Mouse (Mus musculus) embryonic fibroblast, embryonic 13.5 days (primary cell): ENCODE results near the gene 1700016C15Rik. TPM values are rescaled to one million over a fixed set of nuclear protein-coding genes. Genes with fewer than 3 reads are reported as not detected.

Source experiments
- H3K27ac ChIP-seq: 2 replicates; pipeline ENCODE4 v1.5.1; 2012; ENCODE audit warnings: low read length, control low read depth, inconsistent platforms; ENCODE audit not compliant: insufficient read depth
- H3K4me1 ChIP-seq: 2 replicates; pipeline ENCODE4 v1.6.1; 2011; ENCODE audit warnings: low read length; ENCODE audit not compliant: control insufficient read depth, insufficient read depth
- H3K4me3 ChIP-seq: 2 replicates; pipeline ENCODE4 v1.5.1; 2011; ENCODE audit warnings: mild to moderate bottlenecking, control low read depth, low read length; ENCODE audit not compliant: insufficient read depth
- CTCF ChIP-seq: IDR thresholded peaks from 2 replicates; pipeline ENCODE4 v1.5.1; 2011; ENCODE audit warnings: mild to moderate bottlenecking, control low read depth, low read length, moderate library complexity, borderline replicate concordance; ENCODE audit not compliant: insufficient read depth
- POLR2A ChIP-seq: IDR thresholded peaks from 2 replicates; pipeline ENCODE4 v1.6.1; 2011; ENCODE audit warnings: low read depth, mild to moderate bottlenecking, control low read depth, low read length, moderate library complexity
- polyA plus RNA-seq: library from polyadenylated mRNA; stranded (reverse); fragments of >200 nt; gene quantifications from 2 replicates; pipeline ENCODE4 v1.2.4, GENCODE M21; 2011; ENCODE audit warnings: low read depth; ENCODE audit not compliant: missing spikeins, insufficient read length

The 1700016C15Rik gene
- polyA plus RNA-seq, 1 experiment: not detected

DNA sequence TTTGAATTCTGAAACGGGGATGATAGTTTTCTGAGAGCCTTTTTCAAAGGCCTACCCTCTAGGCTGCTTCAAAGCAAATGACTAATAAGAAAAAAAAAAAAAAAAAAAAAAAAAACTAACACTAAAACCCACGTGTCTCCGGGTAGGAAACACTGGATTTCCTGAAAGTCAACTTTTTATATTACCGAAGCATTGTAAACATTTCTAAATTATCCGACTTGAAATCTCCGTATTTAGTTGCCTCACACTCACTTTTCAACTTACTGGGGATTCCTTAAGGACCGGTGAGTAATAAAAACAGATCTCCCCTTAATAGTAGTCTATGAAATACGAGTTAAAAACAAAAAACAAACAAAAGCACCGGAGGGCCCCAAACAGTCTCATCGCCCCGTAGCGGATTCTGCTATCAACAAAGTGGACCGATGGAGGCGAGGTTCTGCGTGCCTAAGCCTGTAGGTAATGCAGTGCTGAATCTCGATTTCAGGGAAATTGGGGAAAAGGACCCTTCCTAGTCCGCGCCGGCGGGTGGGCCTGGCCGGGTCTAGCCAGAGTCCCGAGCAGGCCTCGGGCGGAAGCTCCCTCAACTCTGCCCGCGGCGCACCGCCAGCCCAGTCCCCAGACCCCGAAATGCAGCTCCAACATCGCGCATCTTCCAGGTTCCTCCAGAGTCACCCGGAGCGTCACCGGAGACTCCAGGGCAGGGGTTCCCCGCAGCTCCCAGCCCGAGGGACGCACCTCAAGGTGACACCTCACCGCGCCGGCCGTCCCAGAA is 66.0 kb downstream of the 1700016C15Rik start:
- Histone ChIP-seq H3K27ac (peak overlapping the region; percentile 56), H3K4me3 (peak overlapping the region; percentile 94), H3K4me1 (peaks cover 2% of the 10 kb centered on the region)
- TF ChIP-seq POLR2A (no peak), CTCF (no peak)

DNA sequence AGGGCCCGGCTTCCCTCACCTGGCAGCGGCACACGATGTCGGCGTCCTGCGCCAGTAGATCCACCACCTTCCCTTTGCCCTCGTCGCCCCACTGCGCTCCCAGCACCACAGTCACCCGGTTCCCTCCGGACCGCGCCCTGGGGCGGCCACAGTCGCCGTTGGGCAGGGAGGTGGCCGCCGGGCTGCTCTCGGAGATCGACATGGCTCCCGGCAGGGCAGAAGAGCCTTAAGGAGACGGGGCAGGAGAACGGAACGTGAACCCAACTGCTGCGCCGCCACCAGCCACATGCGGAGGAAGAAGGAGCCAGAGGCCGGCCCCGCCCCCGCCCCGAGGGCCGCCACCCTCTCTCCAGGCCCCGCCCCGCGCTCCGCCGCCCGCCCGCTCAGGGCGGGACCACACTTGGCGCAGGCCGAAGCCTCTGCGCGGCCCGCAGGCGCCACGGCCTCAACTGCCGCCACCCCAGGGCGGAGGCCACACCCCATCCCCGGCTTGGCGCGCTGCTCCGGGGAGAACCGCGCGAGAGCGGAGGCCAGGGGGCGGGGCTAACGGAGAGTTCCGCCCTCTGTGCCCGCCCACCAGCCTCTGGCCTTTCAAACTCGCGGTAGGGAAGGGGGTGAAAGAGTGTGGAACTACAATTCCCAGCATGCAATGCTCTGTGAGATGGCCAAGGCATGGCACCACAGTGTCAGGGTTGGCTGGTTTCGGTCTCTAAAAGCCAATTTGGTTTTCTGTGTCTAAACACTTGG is 66.8 kb downstream of the 1700016C15Rik start, which contains the start of gene Adss:
Gene Adss, minus strand, starts transcription at position 319 of the 747 bp plus-strand sequence.
- H3K27ac ChIP-seq: peak within 1 kb of the TSS; percentile 56
- H3K4me1 ChIP-seq: peaks cover 2% of the 10 kb centered on the region
- peak within 1 kb of the TSS; percentile 94 for H3K4me3 ChIP-seq
- TF ChIP-seq POLR2A: peak; percentile 97
- no peak for TF ChIP-seq CTCF

DNA sequence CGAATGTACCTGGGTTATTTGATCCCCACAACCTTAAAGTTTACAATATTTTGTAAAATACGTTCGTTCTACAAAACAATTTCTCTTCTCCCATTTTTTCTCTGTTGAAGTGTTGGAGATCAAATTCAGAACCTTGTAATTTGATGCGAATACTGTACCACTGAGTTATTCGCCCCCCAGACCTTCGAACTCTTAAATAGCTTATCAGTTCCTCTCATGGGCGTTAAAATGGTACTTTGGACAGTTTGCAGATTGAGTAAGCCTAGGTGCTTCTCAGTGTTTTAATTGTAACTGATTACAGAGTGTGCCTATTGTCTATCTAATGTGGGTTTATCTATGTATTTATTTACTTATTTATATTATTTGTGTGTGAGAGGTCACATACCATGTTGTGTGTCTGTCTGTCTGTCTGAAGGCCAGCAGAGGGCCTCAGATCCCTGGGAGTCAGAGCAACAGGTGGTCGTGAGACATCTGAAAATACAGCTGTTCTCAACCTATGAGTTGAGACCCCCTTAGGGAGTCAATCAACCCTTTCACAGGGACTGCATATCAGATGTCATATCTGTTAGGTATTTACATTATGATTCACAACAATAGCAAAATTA is 67.6 kb downstream of the 1700016C15Rik start:
- Histone ChIP-seq H3K4me1 (peaks cover 2% of the 10 kb centered on the region), H3K4me3 (no peak overlapping the region), H3K27ac (no peak overlapping the region)
- TF ChIP-seq POLR2A (no peak), CTCF (0 out of 2 replicates have a peak, but pooled peaks have one; percentile 15)

Other genes starting within 250 kb of the 1700016C15Rik start
- 96.8 and 99.9 TPM in 2 replicates for gene Adss, start 66.7 kb downstream of the 1700016C15Rik start, polyA plus RNA-seq